Mouse (Mus musculus) testis, adult 2 months (tissue): ENCODE data around the gene Itgb5.

Experiments
- CTCF ChIP-seq: fragments of 200-500 bp; IDR thresholded peaks from 2 replicates; pipeline ENCODE4 v1.5.1; 2012; ENCODE audit warnings: low read depth, mild to moderate bottlenecking, inconsistent platforms, low read length, moderate library complexity; ENCODE audit not compliant: control insufficient read depth, insufficient read depth, insufficient replicate concordance
- POLR2A ChIP-seq: fragments of 200-500 bp; IDR thresholded peaks from 2 replicates; pipeline ENCODE4 v1.6.1; 2012; ENCODE audit warnings: low read depth, mild to moderate bottlenecking, inconsistent platforms, low read length, moderate library complexity; ENCODE audit not compliant: control insufficient read depth

DNA sequence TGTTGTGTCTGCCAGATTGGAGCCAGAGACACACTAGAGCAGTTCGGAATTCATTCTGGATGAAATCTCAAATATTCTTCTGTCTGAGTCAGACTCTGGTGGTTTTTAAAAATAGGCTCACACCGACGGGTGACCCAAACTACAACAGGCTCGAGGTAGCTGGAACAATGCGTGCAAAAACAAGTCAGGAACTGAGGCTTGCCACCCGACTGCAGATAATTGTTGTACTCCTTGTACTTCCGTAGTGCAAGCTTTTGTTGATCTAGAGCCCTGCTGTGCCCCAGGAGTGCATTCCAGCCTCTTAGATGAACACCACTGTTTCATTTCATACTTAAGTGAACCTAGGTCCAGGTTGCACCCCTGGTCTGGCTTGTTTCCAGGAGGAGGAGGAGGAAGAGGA lies 43.8 kb downstream of the Itgb5 start:
- no peak for TF ChIP-seq CTCF
- TF ChIP-seq POLR2A = no peak
